Mouse (Mus musculus) spleen, adult 18-20 months (tissue): ENCODE measurements at regions not wholly inside any gene's neighbourhood (a gene's known extent, or its start where the extent isn't known, plus 50 kb on each side); places are given as distances from the start of the nearest gene placed in this dataset.

ENCODE experiments used
- DNase-seq, 2 experiments: peaks; one replicate each; pipeline ENCODE4 v3.0.0; 2022; ENCODE audit warnings: mixed read lengths in 2 of 2

DNA sequence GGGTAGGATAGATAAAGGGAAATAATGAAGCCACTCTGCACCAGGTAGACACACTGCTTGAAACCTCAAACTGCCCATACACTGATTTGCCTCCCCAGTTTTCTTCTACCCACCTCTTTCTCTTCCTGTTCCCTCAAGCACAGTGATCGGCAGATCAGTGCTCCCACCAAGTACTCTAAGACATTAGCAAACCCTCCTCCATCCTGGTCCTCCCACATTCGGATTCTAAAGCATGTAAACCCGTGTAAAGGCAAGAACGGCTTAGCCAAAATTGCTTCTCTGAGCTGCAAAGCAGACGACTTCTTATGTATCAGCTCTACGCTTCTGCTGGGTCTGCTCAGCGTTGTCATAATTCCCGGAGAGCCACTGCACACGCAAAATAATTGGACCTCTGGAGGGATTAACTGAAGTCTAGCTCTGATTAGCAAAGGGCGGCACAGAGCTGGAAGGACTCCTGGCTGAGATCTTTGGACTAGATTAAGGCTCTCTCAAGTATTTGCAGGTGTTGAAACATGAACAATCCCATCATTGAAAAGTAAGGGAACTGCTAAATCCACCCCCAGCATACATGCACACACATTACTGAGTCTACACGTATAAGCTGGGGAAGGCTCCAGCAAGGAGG lies 67.2 kb downstream of the Mtx3 start:
- DNase-seq = no peak

DNA sequence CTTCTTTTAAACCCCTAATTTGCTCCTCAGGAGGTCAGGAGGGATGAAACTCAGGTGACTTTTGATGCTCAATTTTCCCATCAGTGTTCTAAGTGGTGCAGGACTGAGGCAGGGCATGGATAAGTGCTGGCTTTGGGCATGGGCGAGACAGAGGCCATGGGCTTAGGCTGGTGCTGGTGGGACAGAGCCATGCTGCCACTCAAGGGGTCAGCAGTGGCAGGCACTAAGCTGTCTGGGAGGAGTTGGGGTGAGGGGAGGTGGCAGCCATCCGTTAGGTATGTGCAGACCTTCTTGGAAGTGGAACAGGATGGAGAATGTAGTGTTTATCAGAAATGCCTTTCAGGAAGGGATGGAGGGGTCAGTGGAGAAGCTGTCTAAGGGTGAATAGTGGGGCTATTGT lies 68.1 kb downstream of the Mtx3 start:
- DNase-seq = no peak

DNA sequence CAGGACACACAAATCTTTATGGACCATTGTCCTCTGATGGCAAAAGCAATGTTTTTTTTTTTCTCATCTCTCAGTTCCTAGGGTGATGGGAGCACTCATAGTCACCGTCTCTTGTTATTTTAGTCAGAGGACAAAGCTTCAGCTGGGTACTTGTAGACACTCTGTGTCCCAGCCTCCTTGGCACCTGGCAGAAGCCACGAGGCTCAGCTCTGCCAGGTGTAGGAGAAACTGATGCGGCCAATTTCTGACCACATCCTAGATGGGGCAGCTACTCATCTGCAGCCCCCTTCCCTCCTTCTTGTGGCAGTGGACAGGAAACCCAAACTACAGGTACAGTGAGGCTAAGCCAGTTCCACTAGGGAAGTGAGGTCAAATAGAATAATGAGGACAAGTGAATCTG lies 70.1 kb downstream of the Mtx3 start:
- DNase-seq = no peak

DNA sequence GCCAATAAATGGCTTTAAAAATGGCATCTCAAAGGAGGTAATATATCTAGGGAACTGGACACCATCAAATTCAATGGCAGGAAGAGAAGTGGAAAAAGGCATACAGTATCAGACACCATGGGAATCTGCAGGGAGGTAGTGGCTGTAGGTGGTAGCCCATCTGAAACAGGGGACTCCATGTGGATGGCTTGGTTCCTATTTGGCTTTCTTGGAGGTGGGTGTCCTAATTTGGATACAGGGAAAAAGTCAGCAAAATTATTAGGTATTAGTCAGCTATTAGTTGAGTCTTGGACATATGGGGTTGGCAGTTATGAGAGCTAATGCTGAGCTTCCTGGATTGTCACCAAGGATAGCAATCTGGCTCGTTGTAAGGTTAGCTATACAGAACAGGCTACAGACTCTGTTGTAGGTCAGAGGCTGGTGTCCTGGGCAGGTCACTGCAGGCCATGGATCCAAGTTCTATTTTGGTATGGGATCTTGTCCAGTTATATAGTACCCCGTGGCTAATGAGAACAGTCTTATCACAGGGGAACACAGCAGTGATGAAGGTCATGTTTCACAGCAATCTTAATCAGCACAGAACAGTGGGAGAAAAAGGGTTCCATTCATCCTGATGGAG lies 70.8 kb downstream of the Mtx3 start:
- no peak for DNase-seq

DNA sequence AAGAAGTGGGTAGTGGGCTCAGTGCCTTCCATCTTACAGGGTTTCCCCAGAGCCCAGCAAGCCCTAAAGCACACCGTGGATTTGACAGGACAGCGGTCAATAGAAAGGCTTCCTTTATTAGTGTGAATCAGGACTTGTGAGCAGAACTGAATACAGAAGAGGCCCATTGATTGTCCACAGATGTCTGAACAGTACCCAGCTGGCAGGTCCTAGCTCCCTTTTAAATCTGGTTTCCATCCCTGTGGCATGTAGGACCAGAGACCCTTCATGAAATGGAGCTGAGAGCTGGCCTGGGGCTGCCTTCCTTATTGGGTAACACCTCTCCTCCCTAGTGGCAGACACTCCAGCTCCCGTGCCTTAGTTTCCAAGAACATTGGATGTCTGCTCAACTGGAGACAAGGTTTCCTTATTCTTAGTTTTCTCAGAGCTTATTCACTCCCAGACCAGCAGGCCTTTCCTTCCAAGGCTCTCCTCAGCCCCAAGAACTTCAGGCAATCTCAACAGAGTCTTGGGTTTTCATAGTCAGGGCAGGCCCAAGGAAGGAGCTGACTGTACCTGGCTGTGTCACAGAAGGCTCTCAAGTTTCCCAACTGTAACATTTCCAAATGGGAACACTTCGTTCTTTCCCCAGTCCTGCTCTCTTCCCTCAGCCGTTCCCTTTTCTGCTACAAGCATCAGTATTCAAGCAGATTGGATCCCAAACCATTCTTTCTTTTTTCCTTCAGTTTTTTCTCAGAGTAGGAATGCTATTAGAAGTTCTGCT lies 71.6 kb downstream of the Mtx3 start:
- no peak for DNase-seq

DNA sequence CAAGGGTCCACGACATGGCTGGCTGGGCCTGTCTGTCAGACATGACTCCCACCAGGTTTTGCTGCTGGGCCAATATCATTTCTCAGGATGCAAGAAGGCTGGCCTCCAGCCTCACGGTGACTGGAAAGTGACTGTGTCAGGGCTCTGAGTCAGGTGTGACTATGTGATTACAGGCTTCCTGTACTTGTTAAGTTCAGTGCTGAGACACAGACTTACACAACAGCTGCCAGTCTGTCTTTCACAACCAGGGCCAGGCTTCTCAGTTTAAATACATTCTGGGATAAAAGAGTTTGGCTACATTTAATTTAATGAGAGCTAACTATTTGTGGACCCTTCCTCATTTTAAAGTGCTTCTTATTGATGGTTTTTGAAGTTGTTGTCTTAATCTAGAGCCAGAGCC lies 75.3 kb downstream of the Mtx3 start:
- no peak for DNase-seq

DNA sequence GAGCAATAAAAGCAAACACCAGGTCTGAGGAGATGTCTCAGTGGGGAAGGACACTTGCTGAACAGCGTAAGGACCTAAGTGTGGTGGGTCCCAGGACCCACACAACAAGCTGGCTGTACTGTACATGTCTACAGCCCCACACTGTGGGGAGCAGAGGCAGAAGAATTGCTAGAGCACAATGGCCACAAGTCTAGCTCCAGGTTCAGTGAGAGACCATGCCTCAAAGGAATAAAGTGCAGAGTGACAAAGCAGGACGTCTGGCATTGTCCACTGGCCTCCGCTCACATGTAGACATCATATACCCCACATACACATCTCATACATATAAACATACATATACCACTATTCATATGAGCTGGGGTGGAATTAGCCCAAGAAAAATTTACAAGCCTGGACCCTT lies 77.4 kb downstream of the Mtx3 start:
- no peak for DNase-seq

DNA sequence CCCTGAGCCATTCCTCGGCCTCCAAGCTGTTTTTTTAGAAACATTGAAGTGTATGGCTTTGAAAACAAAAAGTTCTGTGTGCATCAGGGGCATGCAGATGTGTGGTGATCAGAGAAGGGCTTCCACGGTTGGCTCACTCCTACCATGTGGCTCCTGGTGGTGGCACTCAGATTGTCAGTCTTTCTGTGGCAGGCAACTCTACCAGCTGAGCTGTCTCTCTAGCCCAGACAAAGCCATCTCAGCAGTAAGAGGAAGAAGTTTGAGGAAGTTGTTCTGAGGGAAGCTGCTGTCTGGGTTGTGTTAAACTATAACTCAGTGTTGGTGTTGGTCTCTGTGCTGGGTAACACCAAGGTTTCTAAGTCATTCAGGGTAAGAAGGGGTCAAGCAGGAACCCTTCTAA lies 78.9 kb downstream of the Mtx3 start:
- peak; percentile 9 to 16 for DNase-seq

DNA sequence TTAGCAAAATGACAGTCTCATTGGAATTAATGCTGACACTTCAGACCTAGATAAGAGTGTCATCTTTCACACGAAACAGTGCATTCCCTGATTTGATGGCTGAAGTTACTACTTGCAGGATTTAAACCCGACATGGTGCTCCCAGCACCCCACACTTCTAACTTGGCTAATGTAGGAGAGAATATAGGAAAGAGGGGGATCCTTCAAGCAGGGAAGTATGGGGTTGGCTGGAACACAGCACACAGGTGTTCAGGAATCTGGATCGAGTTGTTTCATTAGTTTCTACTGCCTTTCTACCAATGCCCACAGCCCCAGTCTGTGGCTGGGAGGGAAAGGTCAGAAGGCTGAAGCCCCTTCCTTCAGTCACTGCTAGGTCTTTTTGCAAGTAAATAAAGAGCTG lies 79.5 kb downstream of the Mtx3 start:
- DNase-seq = no peak

DNA sequence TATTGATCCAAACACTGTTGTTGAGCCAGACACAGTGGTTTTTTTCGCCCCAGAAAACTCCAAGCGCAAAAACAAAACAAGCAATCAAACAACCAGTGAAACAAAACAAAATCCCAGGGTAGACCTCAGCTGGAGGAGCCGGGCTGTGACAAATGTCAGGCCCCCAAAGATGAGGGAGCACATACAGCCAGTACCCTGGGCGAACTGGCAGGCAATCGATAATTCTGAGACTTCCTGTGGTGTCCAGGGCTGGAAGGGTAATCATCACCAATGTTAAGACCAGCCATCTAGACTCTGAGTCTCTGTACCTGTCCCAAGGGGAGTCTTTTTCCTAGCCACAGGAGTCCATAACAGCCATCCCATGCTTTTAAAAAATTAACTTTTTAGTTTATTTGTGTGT lies 80.6 kb downstream of the Mtx3 start:
- DNase-seq = no peak

DNA sequence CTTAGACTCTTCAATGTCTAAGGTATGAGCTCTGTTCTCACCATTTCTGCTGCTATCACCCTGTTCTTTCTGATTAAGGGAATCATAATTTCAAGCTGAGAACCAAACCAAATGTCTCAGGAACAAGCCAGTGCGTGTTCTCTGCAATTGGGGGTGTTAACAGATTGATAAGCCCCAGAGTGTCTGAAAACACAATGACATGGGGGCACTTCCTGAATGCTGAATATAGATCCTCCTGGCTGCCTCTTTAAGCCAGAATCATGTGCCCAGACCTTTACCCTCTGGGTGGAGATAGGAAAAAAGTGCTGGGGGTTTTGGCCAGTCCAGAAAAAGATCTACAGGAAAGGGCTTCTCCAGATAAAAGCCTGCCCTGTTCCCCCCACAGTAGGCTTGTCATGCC lies 84.0 kb downstream of the Mtx3 start:
- DNase-seq = no peak

DNA sequence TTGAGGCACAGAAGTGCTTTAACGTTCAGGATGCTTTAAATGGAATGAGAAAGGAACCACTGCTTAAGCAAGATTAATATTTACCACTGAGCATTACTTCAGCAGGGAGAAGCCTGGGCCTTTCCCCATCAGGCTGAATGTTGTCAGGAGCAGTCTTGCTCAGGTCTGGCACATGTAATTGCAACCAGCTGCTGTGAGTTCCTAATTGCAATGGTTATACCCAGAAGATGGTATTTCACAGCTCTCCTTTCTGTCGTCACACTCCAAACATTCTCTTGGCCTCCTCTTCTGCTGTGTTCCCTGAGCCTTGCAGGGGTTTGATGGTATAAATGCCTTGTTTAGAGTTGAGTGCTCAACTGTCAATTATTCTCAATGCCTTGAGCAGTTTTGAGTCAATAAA lies 87.1 kb downstream of the Mtx3 start:
- no peak for DNase-seq

DNA sequence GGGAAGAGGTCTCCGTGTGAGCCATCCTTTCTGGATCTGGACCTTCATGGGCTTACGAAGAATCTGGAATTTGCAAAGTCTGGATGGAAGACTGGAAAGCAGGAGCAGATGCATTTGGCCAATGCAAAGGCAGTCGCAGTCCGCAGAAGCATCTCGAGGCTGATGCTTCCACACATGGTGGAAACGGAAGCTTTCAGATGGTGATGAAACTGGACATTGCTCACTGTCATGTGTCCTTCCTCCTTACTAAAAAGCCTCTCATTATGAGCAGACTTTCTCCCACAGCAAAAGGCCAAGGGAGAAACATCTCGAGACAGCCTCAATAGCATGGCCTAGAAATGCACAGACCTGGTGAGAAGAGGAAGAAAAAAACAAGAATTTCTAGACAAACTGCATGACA lies 94.5 kb downstream of the Mtx3 start:
- DNase-seq = no peak

DNA sequence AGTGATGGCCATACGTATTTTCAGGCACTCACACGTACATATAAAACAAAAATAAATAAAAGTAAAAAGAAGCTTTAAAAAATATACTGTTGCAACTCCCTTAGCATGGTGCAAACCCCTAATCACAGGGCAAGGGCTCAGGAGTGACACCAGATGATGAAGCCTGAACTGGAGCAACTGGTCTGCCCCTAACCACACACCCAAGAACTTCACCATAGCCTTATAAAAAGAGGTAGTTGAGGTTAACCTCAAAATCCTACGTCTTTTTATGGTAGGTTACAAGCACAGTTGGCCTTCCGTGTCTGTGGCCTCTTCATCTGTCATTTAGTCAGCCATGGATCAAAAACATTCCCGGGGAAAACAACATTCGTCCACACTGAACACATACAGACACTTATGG lies 96.0 kb downstream of the Mtx3 start:
- no peak for DNase-seq

DNA sequence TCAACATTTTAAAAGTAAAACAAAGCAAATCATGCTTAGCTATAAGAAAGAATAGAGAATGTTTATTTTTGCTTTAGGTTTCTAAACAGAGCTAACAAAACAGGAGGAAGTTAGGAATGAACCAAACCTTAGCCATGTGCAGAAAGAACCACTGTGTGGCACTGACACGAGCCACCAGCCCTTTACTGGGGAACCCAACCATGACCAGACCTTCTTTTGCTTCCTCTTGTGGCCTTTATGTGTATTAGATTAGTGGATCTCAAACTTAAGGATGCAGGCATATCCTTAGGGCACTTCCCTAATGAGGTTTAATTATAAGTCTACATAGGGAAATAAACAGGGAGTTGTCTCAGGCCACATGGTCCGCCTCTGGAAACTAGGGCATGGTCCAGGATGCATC lies 104.0 kb downstream of the Mtx3 start:
- no peak for DNase-seq

DNA sequence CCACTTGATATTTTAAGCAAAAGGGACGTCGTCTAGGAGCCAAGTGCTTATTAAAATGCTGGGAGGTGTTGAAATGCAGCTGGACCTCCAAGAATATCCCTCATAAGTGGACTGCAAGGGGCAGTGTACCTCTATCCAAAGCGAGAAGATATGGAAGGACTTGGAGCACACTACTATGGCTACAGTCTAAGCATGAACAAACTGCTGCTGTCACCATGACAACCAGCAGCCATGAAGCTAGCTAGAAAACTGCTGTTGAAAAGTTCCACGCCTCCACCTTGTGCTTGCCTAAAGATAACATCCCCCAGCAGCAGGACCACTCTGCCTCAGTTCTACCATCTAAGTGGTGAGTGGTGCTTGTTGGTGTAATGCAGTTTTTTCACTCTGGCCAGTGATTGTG lies 115.5 kb downstream of the Mtx3 start:
- no peak for DNase-seq

DNA sequence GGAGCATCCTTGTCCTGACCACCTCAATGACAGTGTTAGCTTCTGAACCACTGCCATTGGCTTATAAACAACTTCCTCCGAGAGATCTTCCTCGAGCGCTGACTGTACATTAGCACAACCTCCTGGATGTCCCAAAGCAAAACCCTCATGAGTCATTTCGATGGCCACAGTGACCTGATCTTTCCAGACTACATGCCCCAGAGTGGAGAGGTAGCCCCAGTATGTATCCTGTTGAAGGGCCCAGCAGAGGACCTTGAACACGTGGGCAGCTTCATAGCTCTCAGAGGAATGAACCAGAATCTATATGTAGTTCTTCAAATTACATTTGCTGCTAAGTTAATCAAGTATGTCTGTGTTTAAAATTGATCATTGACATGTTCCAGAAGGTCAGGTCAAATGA lies 118.1 kb downstream of the Mtx3 start:
- DNase-seq = no peak

DNA sequence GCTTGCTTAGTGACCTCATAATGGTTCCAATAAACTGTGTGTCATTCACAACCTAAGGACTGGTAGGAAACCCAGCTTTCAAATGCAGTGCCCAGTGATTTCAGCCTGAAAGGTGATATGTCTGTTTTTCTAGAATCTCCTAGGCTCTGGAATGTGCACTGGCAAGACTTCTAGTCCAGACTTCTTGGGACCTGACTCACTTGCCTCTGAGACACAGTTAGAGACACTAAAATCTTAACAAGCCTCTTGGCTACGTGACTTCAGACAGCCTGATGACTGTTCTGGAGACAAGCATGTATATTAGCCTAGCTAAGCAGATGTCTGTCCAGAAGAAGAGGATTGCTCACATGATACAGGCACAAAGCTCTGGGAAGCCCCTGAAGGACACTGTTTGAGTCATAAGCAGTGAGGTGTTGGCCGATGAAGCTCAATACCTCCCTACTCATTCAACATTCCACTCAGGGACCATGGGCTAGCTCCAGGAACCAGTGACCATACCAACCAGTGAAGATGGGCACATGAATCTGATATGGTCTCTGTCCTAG lies 118.9 kb downstream of the Mtx3 start:
- DNase-seq = no peak

DNA sequence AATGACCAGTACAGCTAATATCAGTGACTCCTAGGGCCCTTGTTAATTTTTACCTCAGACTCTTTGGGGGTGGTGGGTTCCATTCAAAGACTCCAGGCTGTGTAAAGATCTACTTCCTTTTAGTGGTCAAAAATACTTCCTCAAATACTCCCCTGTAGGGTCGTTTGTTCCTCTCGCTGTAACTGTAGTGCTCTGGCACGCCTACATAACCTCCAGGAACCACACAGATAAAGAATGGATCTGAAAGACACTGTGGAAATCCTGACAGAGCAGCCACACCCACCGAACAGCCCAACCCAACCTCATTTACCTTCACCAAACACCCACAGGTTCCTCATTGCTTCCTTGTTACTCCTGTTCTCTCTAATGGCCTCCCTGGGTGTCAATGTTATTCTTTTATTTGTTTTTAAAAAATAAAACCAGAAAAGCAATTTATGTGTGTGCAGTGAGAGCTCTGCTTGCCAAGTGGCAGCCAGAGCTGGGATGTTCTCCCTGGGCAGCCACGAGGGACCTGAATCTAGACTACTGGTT lies 119.7 kb downstream of the Mtx3 start:
- no peak for DNase-seq

DNA sequence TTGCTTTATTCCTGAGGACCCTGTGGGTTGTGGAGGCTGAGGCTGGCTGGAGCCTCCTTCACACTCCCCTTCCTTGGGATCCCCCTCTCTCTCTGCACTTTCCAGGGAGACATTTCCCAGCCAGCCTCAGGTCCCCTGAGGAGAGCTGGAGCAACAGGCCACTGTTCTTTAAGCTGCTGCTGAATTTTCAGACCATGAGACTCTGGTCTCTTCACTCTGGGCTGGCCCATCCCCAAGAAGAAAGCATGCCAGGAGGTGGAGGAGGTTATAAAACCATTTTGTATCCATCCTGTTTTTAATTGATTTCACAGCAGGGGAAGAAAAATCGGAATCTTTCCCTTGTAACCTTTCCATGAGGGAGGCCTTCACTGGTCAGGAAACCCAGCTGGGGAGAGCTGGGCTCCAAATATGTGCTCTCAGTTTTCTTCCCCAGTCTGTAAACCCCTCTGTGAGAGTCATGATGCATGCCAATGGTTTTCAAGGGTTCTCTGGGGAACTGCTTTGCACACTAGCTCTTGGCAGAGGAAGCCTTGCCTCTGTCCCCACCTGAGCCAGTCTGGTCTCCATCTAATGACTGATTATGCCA lies 122.6 kb downstream of the Mtx3 start:
- DNase-seq = no peak

DNA sequence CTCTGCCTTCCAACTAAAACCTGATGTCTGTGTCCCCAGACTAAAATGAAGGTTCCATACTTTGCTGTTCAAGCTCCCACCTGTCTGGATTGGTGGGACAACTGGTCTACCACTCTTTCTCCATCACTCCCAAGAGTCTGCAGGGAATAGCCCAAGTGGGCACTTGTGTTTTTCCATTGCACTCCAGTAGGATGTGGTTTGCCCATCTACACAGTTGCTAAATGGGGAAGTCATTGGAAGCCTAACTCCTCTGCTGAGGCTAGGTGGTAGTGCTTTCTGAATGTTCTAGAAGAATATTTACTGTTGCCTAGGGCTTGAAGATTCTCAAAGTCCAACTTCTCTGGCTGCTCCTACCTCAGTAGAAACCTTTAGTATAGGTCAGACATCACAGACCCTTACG lies 125.0 kb downstream of the Mtx3 start:
- no peak for DNase-seq

DNA sequence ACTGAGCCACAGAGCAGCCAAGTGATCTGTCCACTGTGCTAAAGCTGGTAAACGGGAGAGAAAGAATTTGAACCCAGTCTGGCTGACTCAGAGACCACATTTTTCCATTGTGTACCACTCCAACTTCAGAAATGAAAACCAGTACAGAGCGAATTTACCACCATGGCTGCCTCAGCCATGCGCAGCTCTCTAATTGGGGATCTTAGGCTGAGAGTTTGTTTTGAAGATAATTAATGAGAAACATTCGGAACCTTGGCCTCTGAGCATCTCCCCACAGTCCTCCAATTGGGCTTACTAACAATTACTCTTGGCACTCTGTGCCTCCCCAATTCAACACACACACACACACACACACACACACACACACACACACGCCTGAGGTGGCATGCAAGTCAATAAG lies 128.3 kb downstream of the Mtx3 start:
- no peak for DNase-seq

DNA sequence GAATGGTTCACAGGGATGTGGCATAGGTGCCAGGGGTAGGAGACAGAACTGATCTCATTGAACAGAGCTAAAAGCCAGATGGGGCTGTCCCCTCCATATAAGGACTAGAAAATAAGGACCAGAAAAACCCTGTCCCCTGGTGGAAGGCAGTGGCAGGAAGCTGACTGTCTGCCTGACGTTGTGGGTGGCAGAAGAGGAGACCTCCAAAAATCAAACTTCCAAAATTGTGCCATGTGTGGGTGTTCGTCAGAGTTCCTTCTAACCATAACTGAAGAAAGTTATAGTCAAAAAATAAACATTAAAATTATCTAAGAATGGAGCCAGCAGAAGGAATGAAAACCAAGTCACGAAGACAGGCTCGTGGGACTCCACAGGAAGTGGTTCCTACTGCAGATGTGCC lies 129.2 kb downstream of the Mtx3 start:
- no peak for DNase-seq
